7 mouse cellular contexts compared by ENCODE assay signal in the genomic region with DNA sequence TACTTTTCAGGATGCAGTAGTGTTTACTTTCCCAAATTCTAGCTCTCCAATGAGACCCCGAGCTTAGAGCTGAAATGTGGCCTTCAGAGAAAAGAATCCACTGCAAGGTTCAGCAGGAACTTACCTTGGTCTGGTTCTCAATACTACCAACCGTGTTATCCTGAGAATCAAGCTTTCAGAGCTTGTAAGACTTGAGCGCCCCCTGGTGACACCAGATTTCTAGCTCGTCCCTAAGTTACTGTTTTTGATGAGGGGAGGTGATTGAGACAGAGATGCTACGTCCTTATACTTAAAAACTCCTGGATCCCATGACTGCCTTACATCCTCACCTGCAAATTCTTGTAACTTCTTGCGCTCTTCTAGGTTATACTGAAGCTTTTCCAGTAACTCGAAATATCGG. TPM values are rescaled to one million over a fixed set of nuclear protein-coding genes. Genes with fewer than 3 reads are reported as not detected.
DNase-seq lines count a peak whose midpoint lies in the region; TF ChIP-seq lines count a peak whose summit lies in the region.

No protein-coding gene starts in this region.

- intact Hi-C loops in gastrocnemius, adult 2 months (cut with DNase I): no loop called here

- TF ChIP-seq CTCF in cerebellum, adult 2 months (IDR thresholded peaks at IDR 0.05; ENCODE audit: borderline replicate concordance, insufficient read depth, low read depth, low read length): peak; percentile 60; the same call in 1 of the 2 replicates
- peak; percentile 83 for TF ChIP-seq CTCF in gastrocnemius, adult 2 months (IDR thresholded peaks at IDR 0.05)

- no peak overlapping the region for H3K27ac ChIP-seq in cerebellum, adult 2 months (ENCODE audit: insufficient read depth, low read length)
- H3K27ac ChIP-seq in gastrocnemius, adult 2 months: no peak overlapping the region

- H3K27me3 ChIP-seq in cerebellum, adult 2 months (ENCODE audit: control insufficient read depth, insufficient read depth, low read length): no peaks in the 10 kb centered on the region

- H3K4me1 ChIP-seq in cerebellum, adult 2 months (ENCODE audit: control insufficient read depth, insufficient read depth, low read length): no peaks in the 10 kb centered on the region

- peak; percentile 87 for DNase-seq in CD4-positive, CD25-positive, alpha-beta regulatory T cell, adult 2 months (ENCODE audit: low read depth, low spot score)
- peak; percentile 79 for DNase-seq in MN1 (ENCODE audit: low spot score)
- DNase-seq in cerebellum, adult 2 months: peak; percentile 78 to 89
- peak; percentile 82 for DNase-seq in gastrocnemius, adult 2 months
- peak; percentile 71 to 91 for DNase-seq in layer of hippocampus, adult 18-20 months (ENCODE audit: low spot score in 2 of 2)
- DNase-seq in lung, postnatal 10 days: peak; percentile 83
- DNase-seq in skeletal muscle tissue, adult 2 months (ENCODE audit: low read depth, low spot score): peak; percentile 36

- TF ChIP-seq POLR2A in cerebellum, adult 2 months (IDR thresholded peaks at IDR 0.05; ENCODE audit: borderline replicate concordance, insufficient read depth, low read length): no peak

- H3K4me3 ChIP-seq in cerebellum, adult 2 months (replicated peaks; ENCODE audit: insufficient read depth, low read depth, low read length): no peak overlapping the region
- H3K4me3 ChIP-seq in gastrocnemius, adult 2 months: no peak overlapping the region

- 14% methylated on average over 8 of the region's 8 CpGs for WGBS in cerebellum, adult 2 months

RNA-seq across cellular contexts. Expression of a gene that starts 9.7 kb away (rescaled TPM):
- 0.62 and 0.81 TPM in 2 replicates for polyA plus RNA-seq in cerebellum, adult 2 months (2012; rRNA removed)
- under 1 TPM in 1 of 2 experiments, not detected in 1; 0.18 TPM for total RNA-seq in gastrocnemius, adult 2 months (2021)
- total RNA-seq in layer of hippocampus, adult 18-20 months (2021): under 1 TPM; 0.58 to 0.77 TPM

RNA-seq across cellular contexts. Expression of a gene that starts 17.0 kb away (rescaled TPM):
- polyA plus RNA-seq in cerebellum, adult 2 months (2012; rRNA removed): 96.5 and 99.1 TPM in 2 replicates
- 10 to 100 TPM; 34.1 to 46.9 TPM for total RNA-seq in gastrocnemius, adult 2 months (2021)
- total RNA-seq in layer of hippocampus, adult 18-20 months (2021): 100 to 1,000 TPM; 189 to 197 TPM

RNA-seq across cellular contexts. Expression of a gene that starts 17.0 kb away (rescaled TPM):
- 7.1 and 7.4 TPM in 2 replicates for polyA plus RNA-seq in cerebellum, adult 2 months (2012; rRNA removed)
- total RNA-seq in gastrocnemius, adult 2 months (2021): 1 to 10 TPM; 1.6 to 2.8 TPM
- total RNA-seq in layer of hippocampus, adult 18-20 months (2021): 1 to 10 TPM; 3.4 to 4.6 TPM

RNA-seq across cellular contexts. Expression of a gene that starts 39.1 kb away (rescaled TPM):
- polyA plus RNA-seq in cerebellum, adult 2 months (2012; rRNA removed): 504 and 518 TPM in 2 replicates
- total RNA-seq in gastrocnemius, adult 2 months (2021): not detected
- 100 to 1,000 TPM; 380 to 418 TPM for total RNA-seq in layer of hippocampus, adult 18-20 months (2021)

RNA-seq across cellular contexts. Expression of a gene that starts 41.4 kb away (rescaled TPM):
- polyA plus RNA-seq in cerebellum, adult 2 months (2012; rRNA removed): 160 and 183 TPM in 2 replicates
- 100 to 1,000 TPM in 1 of 2 experiments, 10 to 100 TPM in 1; 70.6 to 144 TPM for total RNA-seq in gastrocnemius, adult 2 months (2021)
- total RNA-seq in layer of hippocampus, adult 18-20 months (2021): 100 to 1,000 TPM; 106 to 109 TPM

Comparison
In these comparisons a context has a peak if more than half of its experiments do, and no peak if none do; other contexts are left out.
1. DNase-seq: peak in every context shown above with its lines; median percentile 87 in CD4-positive, CD25-positive, alpha-beta regulatory T cell, adult 2 months; 84 in cerebellum, adult 2 months; 83 in lung, postnatal 10 days; 82 in gastrocnemius, adult 2 months; 81 in layer of hippocampus, adult 18-20 months; 79 in MN1; 36 in skeletal muscle tissue, adult 2 months.